Mouse (Mus musculus): ENCODE results near the gene Ogdh.

DNA sequence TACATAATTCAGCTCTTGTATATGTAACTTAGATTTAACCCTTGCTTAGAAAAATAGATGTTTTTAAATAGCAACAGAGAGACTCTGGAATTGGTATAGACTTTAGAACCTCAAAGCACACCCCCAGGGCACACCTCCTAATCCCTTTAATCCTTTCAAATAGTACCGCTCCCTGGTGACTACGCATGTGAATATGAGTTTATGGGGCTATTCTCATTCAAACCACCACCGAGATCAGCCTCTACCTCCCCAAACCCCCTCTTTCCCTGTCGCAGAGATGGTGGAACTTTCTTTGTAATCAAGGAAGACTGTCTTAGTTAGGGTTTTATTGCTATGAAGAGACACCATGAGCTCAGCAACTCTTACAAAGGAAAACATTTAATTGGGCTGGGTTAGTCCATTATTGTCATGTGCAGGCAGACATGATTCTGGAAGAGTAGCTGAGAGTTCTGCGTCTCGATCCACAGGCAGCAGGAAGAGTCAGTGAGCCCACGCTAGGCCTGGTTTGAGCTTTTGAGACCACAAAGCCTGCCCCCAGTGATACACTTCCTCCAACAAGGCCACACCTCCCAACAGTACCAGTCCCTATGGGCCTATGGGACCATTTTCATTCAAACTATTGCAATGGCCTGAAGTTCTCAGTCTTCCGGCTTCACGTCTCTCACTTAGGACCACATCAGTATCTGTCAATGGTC lies 73.3 kb downstream of the Ogdh start:
- TF ChIP-seq ZNF384 (IDR thresholded peaks at IDR 0.05; ENCODE audit: low read depth, low read length) (no peak), CHD2 (IDR thresholded peaks at IDR 0.05; ENCODE audit: low read depth, low read length) (no peak)
